Mouse (Mus musculus) urinary bladder, postnatal 0 days (tissue): ENCODE results near the gene Mtr. TPM values are rescaled to one million over a fixed set of nuclear protein-coding genes. Genes with fewer than 3 reads are reported as not detected.

Experiments used
- polyA plus RNA-seq: library from polyadenylated mRNA; unstranded; fragments of >200 nt; fragmentation: Nextera tagmentation; extraction: Ambion mirVana; gene quantifications from 2 replicates; pipeline ENCODE4 v1.2.1, GENCODE M21; 2015

The Mtr gene
- polyA plus RNA-seq: 4.7 and 4.9 TPM in 2 replicates

GRCm38 (mm10) chr13:12257391-12258380, at the start of gene Mtr:
TSS of gene Mtr (minus strand) at chr13:12258113.

Other genes starting within 250 kb of the Mtr start
- gene Ryr2, start 151.2 kb downstream of the Mtr start, polyA plus RNA-seq: 0.76 and 0.86 TPM in 2 replicates
- 1.2 and 1.4 TPM in 2 replicates for gene Actn2, start 82.6 kb upstream of the Mtr start, polyA plus RNA-seq
- gene Heatr1, start 136.9 kb upstream of the Mtr start, polyA plus RNA-seq: 6.7 and 7.8 TPM in 2 replicates
- 21.7 and 23.3 TPM in 2 replicates for gene Lgals8, start 206.8 kb upstream of the Mtr start, polyA plus RNA-seq